Mouse (Mus musculus) kidney, embryonic 15.5 days (tissue): Measurements from ENCODE around the gene Jhy. TPM values are rescaled to one million over a fixed set of nuclear protein-coding genes. Genes with fewer than 3 reads are reported as not detected.
A peak's percentile ranks its signal among the peaks of the same experiment; 100 is the strongest.

ENCODE experiments used
- ATAC-seq: fragments of 200-750 bp; cut with Nextera tagmentation; replicated peaks from 2 replicates; pipeline ENCODE4 v1.8.0; 2017; ENCODE audit warnings: moderate TSS enrichment; ENCODE audit not compliant: low FRiP score
- H3K27ac ChIP-seq: fragments of 300-500 bp; sonication (generic); 2 replicates; pipeline ENCODE4 v1.5.1; 2015; ENCODE audit warnings: mild to moderate bottlenecking, inconsistent platforms
- H3K27me3 ChIP-seq: fragments of 300-500 bp; sonication (generic); 2 replicates; pipeline ENCODE4 v1.6.1; 2015; ENCODE audit warnings: inconsistent platforms
- H3K36me3 ChIP-seq: fragments of 300-500 bp; sonication (generic); 2 replicates; pipeline ENCODE4 v1.6.1; 2015; ENCODE audit warnings: inconsistent platforms
- H3K4me1 ChIP-seq: fragments of 300-500 bp; sonication (generic); 2 replicates; pipeline ENCODE4 v1.6.1; 2015; ENCODE audit warnings: inconsistent platforms
- H3K4me2 ChIP-seq: fragments of 300-500 bp; sonication (generic); 2 replicates; pipeline ENCODE4 v1.6.1; 2015; ENCODE audit warnings: moderate library complexity, mild to moderate bottlenecking, inconsistent platforms
- H3K4me3 ChIP-seq: fragments of 300-500 bp; sonication (generic); replicated peaks from 2 replicates; pipeline ENCODE4 v1.5.1; 2015; ENCODE audit warnings: mild to moderate bottlenecking, inconsistent platforms
- H3K9ac ChIP-seq: fragments of 300-500 bp; sonication (generic); 2 replicates; pipeline ENCODE4 v1.6.1; 2015; ENCODE audit warnings: mild to moderate bottlenecking, inconsistent platforms
- H3K9me3 ChIP-seq: fragments of 300-500 bp; sonication (generic); replicated peaks from 2 replicates; pipeline ENCODE4 v1.6.1; 2016; ENCODE audit warnings: inconsistent platforms
- WGBS: fragments of 180-500 bp; shearing (Covaris S2); methylation state at CpG from one replicate; pipeline ENCODE4 v1.1.7; 2015; ENCODE audit warnings: mixed read lengths; 5-methylcytosine and 5-hydroxymethylcytosine counted together
- polyA plus RNA-seq: library from polyadenylated mRNA; unstranded; fragments of >200 nt; fragmentation: Nextera tagmentation; extraction: Ambion mirVana; gene quantifications from 2 replicates; pipeline ENCODE4 v1.2.1, GENCODE M21; 2015

The Jhy gene
- polyA plus RNA-seq, 1 experiment from 2014 or later = 0.29 TPM

DNA sequence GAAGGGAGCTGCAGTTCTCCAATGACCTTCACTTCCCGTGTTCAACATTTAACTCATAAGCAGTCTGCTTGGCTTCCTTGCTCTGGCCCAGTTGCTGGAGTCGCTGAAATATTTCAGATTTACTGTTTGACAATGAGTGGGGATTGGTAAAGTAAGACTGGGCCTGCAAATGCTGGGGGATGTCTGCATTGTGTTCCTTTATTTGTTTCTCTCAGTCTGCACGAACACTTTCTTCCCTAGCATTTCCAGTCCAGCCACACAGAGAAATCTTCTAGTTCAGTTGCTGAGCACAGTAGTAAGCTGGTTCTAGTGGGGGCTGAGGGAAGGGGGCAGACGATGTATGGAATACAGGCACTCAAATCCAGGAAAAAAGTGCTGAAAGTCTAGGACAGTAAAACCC lies 89.0 kb downstream of the Jhy start:
- H3K9ac ChIP-seq = no peak overlapping the region
- H3K4me1 ChIP-seq = peaks cover 26% of the 10 kb centered on the region
- no peaks in the 10 kb centered on the region for H3K9me3 ChIP-seq
- 4% methylated on average over 4 of the region's 4 CpGs for WGBS
- no peak overlapping the region for H3K4me2 ChIP-seq
- H3K36me3 ChIP-seq = no peaks in the 10 kb centered on the region
- peaks cover 99% of the 10 kb centered on the region for H3K27me3 ChIP-seq
- no peak for ATAC-seq
- H3K27ac ChIP-seq = no peak overlapping the region
- H3K4me3 ChIP-seq = no peak overlapping the region

- Histone ChIP-seq H3K9ac (no peak within 1 kb of the TSS), H3K4me2 (peak within 1 kb of the TSS; percentile 57), H3K4me1 (peaks cover 26% of the 10 kb centered on the region), H3K27me3 (peaks cover 99% of the 10 kb centered on the region), H3K9me3 (no peaks in the 10 kb centered on the region), H3K27ac (no peak within 1 kb of the TSS), H3K4me3 (peak within 1 kb of the TSS; percentile 29), H3K36me3 (no peaks in the 10 kb centered on the region)
- 3% methylated on average over 31 of the region's 32 CpGs for WGBS
- ATAC-seq = peak; percentile 90
These were observed 90.1 kb downstream of the Jhy start, which contains the start of gene Bsx for GRCm38 (mm10) chr9:40873556-40874470. Gene Bsx, plus strand, starts transcription at chr9:40874127.

DNA sequence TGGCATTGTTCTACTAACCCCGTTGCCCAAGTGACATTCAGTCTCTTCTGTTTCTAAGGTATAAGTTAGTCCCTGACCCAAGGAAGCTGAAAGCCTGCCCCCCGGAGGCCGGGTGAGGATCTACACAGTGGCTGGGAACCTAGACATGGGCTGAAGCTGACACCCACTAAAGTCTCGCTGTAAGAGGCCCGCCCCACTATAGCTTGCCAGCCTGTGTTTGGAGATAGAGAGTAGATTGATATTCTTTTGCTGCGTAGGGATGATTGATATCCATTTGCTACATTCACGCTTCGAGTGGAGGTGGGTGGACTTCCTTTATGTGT lies 91.8 kb downstream of the Jhy start:
- WGBS = 6% methylated on average over 8 of the region's 8 CpGs
- Histone ChIP-seq H3K36me3 (no peaks in the 10 kb centered on the region), H3K4me3 (0 out of 2 replicates have a peak overlapping the region, but pooled peaks have one; percentile 17), H3K4me1 (peaks cover 12% of the 10 kb centered on the region), H3K27me3 (peaks cover 94% of the 10 kb centered on the region), H3K27ac (no peak overlapping the region), H3K9me3 (no peaks in the 10 kb centered on the region), H3K9ac (no peak overlapping the region), H3K4me2 (no peak overlapping the region)
- no peak for ATAC-seq

DNA sequence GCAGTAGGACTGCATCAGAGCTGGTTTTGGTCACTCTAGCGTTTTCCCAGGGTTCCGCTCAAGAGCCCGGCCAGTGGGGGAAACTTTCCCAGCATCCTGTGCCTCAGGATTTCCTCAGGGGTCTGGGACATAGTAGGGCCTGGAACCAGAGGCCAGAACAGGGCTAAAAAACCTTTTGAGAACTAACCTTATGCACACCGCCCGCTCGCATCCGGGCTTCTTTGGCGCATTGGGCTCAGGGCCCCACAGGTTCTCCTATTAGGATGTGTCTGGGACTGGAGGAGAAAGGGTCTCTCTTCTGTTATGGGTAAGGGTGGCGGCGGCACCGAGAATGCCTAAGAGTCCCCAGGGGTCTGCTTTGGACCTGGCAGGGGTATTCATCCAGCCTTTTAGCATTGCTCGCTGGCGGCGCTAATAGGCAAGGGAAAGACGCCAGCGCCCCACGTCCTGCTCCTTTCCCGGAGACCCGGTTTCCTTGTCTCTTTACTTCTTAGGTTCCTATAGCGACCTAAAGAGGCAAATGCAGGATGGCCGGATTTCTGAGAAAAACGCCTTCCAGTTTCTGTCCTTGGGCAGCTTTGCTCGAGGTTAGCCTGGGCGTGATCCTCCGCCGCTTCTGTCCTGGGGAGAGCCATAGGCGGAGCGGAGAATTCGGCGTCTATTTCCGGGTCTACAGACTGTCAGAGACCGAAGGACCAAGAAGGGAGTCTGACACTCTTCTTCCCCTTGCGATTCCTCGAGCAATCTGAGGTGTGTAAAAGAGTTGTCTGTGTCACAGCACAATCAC lies 92.4 kb downstream of the Jhy start:
- Histone ChIP-seq H3K4me2 (0 out of 2 replicates have a peak overlapping the region, but pooled peaks have one; percentile 26), H3K4me1 (peaks cover 12% of the 10 kb centered on the region), H3K27me3 (peaks cover 89% of the 10 kb centered on the region), H3K9me3 (no peaks in the 10 kb centered on the region), H3K27ac (no peak overlapping the region), H3K36me3 (no peaks in the 10 kb centered on the region), H3K9ac (no peak overlapping the region), H3K4me3 (peak overlapping the region; percentile 17)
- ATAC-seq = no peak
- WGBS = 2% methylated on average over 34 of the region's 34 CpGs

DNA sequence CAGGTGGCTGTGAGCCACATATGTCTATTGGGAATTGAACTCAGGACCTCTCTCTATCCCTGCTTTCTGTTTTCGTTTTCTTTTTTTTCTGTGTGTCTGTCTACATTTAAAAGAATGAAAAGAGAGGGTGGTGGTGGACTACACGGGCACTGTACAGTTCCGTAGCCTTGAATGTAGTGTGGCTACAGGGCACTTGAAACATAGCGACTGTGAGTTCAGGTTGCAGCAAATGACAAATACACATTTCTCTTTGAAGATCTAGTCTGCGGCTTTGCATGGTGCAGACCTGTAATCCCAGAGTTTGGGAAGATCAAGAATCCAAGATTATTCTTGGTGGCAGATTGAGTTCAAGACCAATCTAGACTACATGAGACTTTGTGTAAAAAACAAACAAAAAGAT lies 93.6 kb downstream of the Jhy start:
- no peak overlapping the region for H3K4me2 ChIP-seq
- no peak overlapping the region for H3K9ac ChIP-seq
- peaks cover 76% of the 10 kb centered on the region for H3K27me3 ChIP-seq
- no peaks in the 10 kb centered on the region for H3K9me3 ChIP-seq
- 82% methylated on average over 5 of the region's 5 CpGs for WGBS
- no peak for ATAC-seq
- H3K4me3 ChIP-seq = no peak overlapping the region
- peaks cover 12% of the 10 kb centered on the region for H3K4me1 ChIP-seq
- H3K36me3 ChIP-seq = no peaks in the 10 kb centered on the region
- no peak overlapping the region for H3K27ac ChIP-seq

DNA sequence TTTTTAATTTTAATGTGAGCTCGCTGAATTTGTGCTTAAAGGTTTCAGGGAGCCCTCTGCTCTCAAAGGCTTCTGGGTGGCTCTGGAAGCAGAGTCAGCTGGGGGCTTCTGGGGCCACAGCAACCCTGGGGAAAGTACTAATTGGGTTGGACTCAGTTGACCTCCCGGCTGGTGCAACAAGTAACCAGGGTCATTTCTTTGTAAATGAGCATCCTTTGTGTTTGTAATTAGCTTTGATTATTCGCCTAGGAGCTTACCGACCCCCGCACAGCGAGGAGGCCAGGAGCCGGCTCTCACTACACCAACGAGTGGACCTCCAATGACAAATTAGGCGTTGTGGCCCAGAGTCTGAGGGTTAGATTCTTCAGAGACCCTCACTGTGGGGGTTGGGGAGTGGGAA lies 104.7 kb downstream of the Jhy start:
- no peak for ATAC-seq
- Histone ChIP-seq H3K27me3 (peaks cover 55% of the 10 kb centered on the region), H3K4me3 (peak overlapping the region; percentile 35), H3K9me3 (no peaks in the 10 kb centered on the region), H3K9ac (no peak overlapping the region), H3K4me2 (peak overlapping the region; percentile 58), H3K36me3 (no peaks in the 10 kb centered on the region), H3K27ac (no peak overlapping the region), H3K4me1 (0 out of 2 replicates have a peak, but pooled peaks cover 3% of the 10 kb centered on the region)
- WGBS = 5% methylated on average over 9 of the region's 9 CpGs

DNA sequence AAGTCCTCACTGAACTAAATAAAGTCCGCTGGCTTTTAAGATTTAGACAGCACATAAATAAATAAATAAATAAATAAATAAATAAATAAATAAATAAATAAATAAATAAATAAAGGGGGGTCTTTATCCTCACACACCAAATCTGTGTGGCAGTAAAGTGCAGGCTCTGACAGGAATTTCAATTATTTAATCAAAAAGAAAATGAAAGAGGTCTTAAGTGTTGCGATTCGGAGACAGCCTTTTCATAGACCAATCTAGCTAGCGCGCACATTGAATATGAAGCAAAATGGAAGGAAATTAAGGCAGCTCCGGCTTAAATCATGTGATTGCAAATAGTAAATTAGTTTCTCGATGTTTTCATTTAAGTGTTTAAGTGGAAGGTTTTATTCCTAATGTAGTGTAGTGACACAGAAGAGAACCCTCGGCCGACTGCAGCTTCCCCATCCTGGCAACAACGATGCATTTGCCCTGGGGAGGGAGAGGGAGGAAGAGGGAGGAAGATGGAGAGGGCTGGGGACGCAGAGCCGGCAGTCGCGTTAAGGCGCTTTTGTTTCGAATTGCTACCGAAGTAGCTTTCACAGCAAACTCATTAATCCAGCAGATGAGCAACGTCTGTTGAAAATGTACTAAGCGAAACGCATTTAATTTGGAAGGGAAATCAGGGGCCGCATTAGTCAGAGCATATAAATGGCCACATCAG lies 105.3 kb downstream of the Jhy start:
- H3K27ac ChIP-seq = no peak overlapping the region
- peak overlapping the region; percentile 35 for H3K4me3 ChIP-seq
- no peak for ATAC-seq
- WGBS = 9% methylated on average over 21 of the region's 21 CpGs
- 0 out of 2 replicates have a peak, but pooled peaks cover 3% of the 10 kb centered on the region for H3K4me1 ChIP-seq
- no peaks in the 10 kb centered on the region for H3K36me3 ChIP-seq
- H3K9me3 ChIP-seq = no peaks in the 10 kb centered on the region
- peaks cover 55% of the 10 kb centered on the region for H3K27me3 ChIP-seq
- peak overlapping the region; percentile 58 for H3K4me2 ChIP-seq
- H3K9ac ChIP-seq = no peak overlapping the region

DNA sequence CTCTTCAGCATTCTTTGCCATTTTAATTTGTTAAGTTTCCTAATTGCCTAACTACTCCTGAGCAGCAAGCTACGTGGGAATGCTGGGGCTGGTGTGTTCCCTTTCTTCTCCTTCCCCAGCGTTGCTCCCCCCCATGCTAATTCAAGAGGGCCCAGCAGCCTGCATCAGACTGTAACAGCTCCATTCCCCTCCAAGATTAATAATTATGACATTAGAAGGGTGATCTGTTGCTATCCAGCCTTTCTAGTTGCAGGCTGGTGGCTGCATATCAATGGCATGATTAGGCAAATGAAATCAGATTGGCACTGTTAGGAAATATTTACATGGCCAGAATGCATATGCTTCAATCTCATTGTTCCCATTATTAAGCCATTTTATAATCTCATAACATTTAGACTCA lies 112.4 kb downstream of the Jhy start:
- 50% methylated on average over 2 of the region's 2 CpGs for WGBS
- Histone ChIP-seq H3K9ac (no peak overlapping the region), H3K4me1 (no peaks in the 10 kb centered on the region), H3K4me2 (no peak overlapping the region), H3K9me3 (no peaks in the 10 kb centered on the region), H3K27ac (no peak overlapping the region), H3K27me3 (peaks cover 19% of the 10 kb centered on the region), H3K36me3 (no peaks in the 10 kb centered on the region), H3K4me3 (no peak overlapping the region)
- ATAC-seq = no peak

Other genes with a start within 250 kb of the Jhy start
- 2,873 and 3,000 TPM in 2 replicates for gene Hspa8, start 163.1 kb downstream of the Jhy start, polyA plus RNA-seq
- not detected in 2 replicates for gene Bsx, start 90.0 kb downstream of the Jhy start, polyA plus RNA-seq
- gene Crtam, start 40.5 kb upstream of the Jhy start, polyA plus RNA-seq = 0.33 and 0.34 TPM in 2 replicates
- gene Ubash3b, start 197.6 kb upstream of the Jhy start, polyA plus RNA-seq = 8.1 and 8.7 TPM in 2 replicates